Mouse (Mus musculus) kidney, postnatal 25 days (tissue): Measurements from ENCODE around the gene Rhbdl3.
"Not testable (repeated sequence)": the region's sequence is repeated elsewhere in the genome, so short reads cannot be mapped to it uniquely, and the experiment has no call there.

Experiments used
- DNase-seq, 2 experiments: peaks; one replicate each; pipeline ENCODE4 v3.0.0; 2021; ENCODE audit warnings: mixed read lengths in 2 of 2

Gene Rhbdl3

DNA sequence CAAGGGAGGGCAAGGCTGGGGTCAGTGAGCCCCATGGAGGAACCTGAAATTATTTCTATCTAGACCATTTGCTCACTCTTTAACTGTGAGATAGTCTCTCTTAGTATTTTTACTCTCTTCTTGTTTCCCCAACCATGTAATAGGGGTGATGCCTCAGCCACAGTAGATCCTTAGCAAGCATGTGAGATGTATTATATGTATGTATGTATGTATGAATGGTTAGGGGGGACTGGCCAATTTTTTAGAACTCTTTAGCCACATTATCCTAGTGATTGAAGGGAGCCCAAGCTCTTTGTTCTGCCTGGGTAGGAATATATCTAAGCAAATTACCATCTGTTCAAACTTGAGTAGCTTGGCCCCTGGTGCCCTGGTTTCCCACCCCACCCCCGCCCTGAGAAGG is 12.8 kb downstream of the Rhbdl3 start:
- DNase-seq = no peak

DNA sequence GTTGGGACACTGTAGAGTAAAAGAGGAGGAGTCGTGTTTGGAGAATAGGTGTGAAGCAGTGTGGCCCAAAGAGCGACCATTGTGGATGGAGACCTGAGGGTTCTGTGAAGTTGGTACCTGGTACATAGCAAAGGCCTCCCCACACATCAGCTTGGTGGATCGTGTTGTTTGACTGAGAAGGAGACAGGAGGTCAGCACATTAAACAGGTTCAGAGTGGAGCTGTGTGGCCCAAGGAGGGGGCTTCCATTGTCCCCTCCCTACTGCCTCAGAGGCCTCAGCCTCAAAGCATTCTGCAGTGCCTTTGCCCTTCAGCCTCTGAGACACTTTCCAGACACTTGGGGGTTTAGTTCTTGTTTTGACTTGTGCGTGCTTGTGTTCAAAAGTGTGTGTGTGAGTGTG is 13.2 kb downstream of the Rhbdl3 start:
- no peak for DNase-seq

DNA sequence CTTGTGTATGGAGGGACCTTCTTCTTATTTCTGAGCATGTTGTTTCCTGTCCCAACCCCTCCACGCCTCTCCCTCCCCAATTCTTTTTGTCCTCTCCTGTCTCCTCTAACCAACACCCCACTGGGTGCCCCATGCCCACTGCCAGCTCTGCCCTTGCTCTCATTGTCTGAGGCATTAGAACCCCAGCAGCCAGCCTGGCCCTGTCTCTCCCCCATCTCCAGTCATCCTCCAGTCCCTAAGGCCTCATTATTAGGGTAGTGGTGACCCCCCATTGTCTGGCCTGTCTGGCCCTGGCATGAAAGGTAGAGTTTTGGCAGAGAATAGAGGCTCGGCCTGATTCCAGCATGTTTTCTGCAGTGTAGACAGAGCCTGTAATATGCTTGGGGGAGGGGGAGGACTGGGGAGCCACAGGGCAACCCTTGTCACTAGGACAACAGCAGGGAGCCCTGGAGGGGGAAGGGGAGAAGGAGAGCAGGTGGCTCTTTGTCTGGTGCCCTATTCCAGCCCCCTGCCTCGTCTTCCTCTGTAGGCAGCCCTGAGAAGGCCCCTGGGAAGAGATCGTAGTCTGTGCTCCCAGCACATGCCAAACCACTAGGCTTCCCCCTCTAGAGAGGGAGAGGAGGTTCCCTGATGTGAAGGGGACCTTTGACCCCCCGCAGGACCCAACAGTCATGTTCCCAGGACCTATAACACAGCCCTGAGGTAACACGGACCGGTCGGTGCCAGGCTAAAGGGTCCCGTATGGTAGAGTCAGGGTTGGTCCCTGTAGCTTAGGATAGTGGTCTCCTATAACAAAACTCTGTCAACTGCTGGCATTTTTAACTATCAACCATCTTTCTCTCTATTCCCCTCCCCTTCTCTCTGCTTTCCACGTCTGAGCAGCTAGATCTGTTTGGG is 15.3 kb downstream of the Rhbdl3 start:
- no peak for DNase-seq

DNA sequence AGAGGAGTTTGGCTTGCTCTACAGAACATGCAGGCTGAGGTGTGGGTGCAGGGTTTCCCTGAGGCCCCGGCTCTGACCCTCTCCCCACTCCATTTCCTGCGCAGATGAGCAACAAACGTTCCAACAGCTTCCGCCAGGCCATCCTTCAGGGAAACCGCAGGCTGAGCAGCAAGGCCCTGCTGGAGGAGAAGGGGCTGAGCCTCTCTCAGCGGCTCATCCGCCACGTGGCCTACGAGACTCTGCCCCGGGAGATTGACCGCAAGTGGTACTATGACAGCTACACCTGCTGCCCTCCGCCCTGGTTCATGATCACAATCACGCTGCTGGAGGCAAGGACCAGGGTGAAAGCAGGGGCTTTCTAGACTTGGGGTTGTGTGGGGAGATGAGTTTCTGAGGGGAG is 22.5 kb downstream of the Rhbdl3 start:
- DNase-seq = no peak

DNA sequence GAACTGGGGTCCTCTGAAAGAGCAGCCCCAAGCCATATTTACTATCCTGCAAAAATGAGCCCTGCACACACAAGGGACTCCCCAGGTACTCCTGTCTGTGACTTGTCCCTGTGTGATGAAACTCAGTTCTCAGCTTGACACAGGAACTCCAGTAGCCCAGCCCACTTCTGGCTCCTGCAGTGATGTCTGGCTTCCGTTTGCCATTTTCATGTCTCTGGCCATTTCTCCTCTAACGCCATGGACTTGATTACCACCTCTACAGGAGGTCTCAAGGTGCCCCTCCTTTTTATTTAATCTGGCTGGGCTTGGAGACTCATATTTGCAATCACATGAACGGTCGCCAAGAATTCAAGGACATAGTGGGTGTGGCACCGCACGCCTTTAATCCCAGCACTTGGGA is 23.9 kb downstream of the Rhbdl3 start:
- DNase-seq = no peak

DNA sequence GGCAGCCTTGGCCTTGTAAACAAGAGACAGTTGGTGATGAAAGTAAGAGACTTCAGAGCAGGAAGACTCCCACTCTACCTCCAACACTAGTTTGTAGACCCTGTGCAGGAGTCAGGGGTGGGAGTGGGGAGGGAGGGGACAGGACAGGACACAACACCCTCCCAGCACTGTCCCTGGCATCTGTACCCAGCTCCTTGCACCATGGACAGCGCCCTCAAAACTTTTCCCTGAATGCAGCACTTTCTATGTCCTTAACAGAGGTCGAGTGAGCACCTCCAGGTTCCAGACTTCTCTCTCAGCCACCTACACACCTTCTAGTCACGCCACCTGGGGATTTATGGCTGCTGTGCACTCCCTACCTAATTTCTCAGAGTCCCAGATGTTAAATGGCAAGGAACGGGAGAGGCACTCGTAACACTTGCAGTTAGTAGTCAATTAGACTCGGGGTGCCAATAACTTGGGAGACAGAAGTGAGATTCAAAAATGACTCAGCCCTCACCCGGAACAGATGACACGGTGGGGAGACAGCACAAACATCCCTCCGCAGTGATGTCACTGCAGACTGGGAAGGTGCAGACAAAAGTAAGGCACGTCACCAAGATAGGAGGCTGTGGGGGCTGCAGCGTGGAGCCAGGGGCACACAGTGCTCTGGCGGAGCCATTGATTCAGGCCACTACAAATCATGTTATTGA is 32.1 kb downstream of the Rhbdl3 start:
- no peak for DNase-seq

DNA sequence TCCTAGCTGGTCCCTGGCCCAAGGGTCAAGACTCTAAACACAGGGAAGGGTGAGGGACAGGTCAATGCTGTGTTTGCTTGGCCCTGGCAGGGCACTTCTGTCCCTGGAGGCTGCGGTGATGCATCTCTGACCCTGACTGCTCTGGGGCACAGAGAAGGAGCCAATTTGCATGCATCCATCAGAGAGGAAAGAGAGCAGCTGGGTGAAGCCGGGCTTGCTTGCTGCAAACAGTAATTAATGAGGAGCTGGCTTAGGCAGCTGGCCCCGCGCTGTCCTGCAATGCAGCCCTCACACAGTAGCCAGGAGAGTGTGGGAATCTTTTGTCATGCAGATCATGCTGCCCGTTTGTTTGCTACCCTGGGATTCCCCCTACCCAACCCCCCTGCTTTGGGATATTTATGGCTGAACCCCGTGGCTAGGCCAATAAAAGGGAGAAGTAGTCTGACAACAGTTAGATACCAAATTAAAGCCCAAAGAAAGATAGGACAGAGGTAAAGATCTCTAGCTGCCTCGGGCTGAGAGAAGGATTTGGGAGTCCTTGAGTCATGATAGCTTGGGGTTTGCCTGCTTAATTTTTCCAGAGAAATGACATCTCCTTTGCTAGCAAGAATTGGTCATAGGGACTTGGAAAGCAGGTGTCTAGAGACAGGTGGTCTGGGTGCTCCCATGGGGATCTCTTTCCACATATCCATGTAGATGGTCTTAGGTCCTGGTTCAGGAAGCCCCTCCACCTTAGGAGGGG is 35.1 kb downstream of the Rhbdl3 start:
- DNase-seq = no peak

DNA sequence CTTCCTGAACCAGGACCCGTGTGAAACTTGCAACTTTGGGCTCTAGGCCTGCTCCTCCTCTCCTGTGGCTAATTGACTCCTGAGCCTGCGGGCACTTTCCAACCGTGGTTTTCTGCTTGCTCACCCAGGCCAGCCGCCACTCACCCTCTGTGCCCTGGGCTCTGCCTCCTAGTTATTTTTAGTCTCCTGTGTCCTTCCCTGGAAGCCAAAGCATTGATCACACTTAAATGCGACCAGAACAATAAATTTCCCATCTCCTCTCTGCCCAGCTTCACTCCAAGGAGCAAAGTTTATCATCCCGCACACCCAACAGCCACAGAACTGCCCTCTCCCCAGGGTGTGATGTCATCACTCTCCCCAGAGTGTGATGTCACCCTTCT is 35.6 kb downstream of the Rhbdl3 start:
- no peak for DNase-seq

DNA sequence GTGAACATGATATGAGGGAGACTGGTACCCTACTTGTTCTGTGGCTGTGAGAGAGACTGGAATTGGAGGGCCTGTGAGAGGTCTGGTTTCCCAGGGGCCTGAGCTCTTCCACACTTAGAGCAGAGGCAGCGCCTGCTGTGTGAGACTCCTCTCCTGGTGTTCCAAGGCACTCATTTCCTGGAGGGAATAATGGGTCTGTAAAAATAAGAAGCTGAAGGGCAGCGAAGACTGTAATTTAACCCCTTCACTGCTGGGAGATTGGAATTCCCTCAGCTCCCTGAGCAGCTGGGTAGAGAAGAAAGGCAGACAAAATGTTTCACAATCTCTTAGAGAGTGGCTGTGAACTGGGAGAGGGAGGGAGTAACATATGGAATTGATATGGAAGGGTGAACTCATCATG is 41.8 kb downstream of the Rhbdl3 start:
- DNase-seq = no peak

DNA sequence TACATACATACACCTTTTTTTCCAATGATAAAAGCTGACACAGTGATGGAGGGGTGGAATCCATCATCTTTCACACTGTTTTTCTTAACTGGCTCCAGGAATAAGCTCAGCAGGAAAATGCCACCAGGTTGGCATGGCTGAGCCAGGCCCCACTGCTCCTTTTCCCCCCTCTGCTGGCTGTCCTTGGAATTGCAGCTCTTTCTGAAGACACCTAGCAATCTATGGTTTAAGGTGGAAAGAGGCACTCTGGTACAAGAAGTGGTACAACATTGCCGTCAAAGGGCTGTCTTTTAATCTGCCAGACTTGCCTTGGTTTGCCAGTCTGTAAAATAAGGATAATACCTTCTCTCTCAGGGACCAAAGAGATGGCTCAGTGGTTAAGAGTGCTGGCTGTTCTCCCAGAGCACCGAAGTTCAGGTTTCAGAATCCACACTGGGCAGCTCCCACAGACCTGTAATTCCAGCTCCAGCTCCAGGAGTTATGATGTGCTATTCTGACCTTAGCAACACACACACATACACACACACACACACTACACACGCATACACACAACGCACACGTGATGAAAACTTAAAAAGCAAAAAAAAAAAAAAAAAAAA is 51.2 kb downstream of the Rhbdl3 start:
- DNase-seq = peak; percentile 81 to 93

DNA sequence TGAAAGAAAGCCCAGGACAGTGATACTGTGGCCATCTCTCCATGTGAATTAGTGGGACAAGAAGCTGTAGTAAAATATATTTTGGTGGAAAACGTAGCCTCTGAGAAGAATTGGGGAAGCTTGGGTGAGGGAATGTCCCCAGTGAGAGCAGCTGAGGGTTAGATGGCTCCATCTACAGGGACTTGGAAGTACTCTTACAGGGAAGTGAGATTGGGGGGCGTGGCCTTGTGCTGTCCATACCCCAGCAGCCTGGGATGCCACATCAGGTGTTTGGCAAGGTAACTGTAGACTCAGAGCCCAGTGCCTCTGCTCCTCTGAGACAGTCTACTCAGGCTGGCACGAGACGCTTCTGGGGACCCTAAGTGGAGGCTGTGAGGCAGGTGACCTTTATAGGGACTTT is 54.1 kb downstream of the Rhbdl3 start:
- DNase-seq = peak in 1 of 2 experiments; percentile 28

DNA sequence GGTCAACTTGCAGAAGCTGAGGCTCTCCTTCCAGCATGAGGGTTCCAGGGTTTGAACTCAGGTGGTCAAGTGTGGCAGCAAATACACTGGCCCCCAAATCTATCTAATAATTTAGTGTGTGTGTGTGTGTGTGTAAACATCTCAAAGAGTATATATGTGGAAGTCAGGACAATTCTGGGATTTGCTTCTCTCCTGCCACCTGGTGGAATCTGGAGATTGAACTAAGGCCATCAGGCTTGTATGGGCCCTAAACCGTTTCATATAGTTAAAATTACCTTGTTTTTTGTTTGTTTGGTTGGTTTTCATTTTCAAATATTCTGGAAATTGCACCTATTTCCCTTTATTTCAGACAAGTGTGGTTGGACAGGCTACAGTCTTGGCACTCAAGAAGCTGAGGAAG is 68.2 kb downstream of the Rhbdl3 start:
- DNase-seq = no peak

DNA sequence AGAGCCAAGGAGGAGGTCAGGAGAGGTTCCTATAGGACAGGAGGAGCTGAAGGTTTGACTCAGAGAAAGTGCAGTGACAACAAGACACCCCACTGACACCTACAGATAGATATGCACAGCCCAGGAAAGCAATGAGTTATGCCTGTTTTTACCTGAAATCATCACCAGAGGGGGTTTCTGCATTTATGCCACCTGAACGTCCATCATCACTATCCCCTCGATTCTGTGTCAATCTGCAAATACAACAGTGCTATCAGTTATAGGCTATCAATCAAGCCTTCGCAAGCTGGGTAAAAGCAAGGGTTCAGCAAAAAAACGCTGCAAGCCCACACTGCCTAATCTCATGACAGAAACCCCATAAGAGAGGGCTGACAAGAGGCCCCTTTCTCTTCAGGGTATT is 75.9 kb downstream of the Rhbdl3 start:
- DNase-seq = no peak

DNA sequence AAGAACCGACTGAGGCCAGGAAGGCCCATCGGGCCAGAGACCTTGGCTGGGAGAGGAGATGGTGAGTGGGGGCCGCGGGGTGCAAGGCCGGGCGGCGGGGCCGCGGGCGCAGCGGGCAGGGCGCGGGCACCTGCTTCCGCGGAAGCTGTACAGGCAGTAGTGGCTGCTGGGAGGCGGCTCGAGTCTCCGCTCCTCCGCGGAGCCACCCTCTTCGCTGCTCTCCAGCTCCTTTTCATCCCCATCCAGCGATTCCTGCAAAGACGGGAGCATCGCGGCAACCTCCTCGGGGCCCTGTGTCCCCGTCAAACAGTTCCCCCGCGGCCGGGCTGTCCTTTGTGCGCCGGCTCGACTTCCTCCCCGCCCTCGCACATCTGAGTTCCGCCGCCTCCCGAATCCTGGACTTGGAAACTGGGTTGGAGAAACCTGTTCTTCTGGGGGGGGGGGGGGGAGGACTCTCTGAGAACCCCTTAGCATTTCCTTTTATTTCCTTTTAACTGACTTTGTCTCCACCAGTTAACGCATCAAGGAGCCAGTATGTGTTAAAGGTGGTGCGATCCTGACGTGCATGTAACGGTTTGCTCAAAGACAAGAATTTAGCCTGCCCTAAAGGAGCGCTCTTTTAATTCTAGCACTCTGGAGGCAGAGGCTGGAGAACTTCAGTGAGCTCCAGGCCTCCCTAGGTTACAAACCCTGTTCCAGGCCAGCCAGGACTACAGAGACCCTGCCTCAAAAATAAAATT is 77.2 kb downstream of the Rhbdl3 start, which contains the start of gene 5730455P16Rik:
TSS of gene 5730455P16Rik (minus strand) at position 323 of the 740 bp plus-strand sequence.
- DNase-seq = peak; percentile 87 to 92

DNA sequence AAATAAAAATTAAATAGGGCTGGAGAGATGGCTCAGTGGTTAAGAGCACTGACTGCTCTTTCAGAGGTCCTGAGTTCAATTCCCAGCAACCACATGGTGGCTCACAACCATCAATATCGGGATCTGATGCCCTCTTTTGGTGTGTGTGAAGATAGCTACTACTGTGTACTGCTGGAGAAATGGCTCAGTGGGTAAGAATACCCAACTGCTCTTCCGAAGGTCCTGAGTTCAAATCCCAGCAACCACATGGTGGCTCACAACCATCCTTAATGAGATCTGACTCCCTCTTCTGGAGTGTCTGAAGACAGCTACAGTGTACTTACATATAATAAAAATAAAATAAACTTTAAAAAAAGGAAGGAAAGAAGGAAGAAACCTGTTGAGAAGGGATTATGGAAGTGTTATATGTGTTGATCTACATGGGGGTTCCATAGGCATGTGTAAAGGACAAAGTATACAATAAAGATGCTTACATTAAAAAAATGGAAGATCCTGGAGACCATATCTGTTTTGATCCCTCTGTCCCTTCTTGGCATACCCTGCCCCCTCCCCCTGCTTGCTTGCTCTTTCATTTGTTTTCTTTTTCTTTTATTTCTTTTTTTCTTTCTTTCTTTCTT is 77.8 kb downstream of the Rhbdl3 start:
- DNase-seq = not testable (repeated sequence)

DNA sequence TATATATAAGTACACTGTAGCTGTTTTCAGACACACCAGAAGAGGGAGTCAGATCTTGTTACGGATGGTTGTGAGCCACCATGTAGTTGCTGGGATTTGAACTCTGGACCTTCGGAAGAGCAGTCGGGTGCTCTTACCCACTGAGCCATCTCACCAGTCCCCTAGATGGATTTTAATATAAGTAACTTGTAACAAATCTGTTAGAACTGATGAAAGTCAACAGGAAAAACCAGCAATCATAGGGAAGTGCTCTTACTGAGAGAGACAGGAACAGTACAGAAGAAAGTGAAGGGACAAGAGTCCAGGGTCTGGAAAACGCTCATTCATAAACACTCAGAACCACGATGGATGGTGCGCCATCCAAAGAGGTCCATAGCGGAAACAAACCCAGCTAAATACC is 78.5 kb downstream of the Rhbdl3 start:
- not testable (repeated sequence) for DNase-seq

DNA sequence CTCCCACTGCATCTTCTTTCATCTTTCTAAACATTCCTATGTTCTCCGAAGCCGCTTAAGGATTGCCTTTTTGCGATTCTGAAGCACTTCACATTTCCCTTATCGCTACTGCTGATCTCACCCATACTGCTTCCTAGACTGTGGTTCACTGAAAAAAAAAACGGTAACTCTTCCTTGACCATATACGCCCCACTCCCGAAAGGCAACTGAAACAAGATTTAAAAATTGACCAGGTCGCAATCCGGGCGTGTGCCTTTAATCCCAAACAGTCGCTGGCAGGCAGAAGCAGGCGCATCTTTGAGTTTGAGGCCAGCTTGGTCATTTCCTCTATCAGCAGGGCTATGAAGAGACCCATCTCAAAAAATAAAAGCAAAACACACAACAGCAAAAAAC is 81.9 kb downstream of the Rhbdl3 start:
- DNase-seq = peak; percentile 23 to 47

DNA sequence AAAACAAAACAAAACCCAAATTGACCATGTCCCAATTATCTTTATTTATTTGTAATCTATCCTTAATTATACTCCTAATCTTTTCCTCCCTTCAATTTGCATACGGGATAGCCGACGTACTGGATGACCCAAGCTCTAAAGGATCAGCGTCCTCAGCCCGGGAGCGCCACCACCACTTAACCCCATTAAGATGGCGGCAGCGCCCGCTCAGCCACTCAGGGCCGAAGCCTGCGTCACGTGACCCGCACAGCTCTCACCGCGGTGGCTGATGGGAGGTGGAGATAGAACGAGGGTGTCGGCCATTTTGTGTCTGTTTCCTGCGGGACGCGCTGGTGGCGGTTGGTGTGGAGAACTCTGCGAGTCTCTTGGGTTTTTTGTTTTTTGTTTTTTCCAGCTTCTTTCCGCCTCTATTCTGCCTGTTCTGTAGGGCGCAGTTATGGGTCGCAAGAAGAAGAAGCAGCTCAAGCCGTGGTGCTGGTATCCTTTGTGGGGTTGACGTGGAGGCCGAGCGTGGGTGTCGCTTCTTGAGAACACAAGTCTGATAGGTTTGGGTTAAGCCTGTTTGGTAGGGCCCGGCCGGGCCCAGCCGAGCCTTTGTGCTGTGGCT is 82.4 kb downstream of the Rhbdl3 start, which contains the start of gene Zfp207:
TSS of gene Zfp207 (plus strand) at position 261 of the 607 bp plus-strand sequence.
- peak; percentile 99 to 100 for DNase-seq

DNA sequence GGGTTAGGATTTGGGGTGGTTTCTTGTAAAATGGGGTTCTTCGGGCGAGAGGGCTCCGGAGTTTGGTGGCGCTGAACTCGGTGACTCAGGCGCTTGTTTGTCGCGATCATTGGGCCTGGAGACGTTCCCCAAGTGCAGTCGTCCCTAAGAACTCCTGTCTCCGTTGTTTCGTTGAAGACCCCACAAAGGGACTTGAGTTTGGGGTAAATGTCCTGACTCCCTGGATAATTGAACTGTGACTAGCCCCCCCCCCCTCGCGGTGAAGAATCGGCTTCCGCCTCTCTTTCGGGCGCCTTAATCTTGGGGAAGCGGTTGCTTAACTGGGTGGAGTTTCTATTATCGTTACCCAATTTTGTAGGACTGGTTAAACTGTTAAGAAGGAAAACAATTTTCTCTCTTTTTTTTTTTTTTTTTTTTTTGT is 82.9 kb downstream of the Rhbdl3 start:
- peak; percentile 25 to 50 for DNase-seq

DNA sequence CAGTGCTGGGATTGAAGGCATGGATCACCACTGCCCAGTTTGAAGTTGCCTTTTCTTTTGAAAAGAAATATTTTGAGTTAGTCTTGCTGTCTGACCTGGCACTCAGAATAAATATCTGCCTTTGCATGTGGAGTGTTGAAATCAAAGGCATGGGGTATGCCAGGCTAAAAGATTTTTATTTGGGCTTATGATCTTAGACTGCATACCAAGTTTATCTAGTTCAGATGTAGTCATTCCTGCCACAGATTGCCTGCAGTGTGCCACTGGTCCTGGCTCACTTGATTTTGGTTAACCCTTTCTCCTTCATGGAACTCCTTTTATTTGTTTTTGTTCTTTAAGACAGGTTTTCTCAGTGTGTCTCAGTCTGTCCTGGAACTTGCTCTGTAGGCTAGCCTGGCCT is 83.7 kb downstream of the Rhbdl3 start:
- DNase-seq = no peak

DNA sequence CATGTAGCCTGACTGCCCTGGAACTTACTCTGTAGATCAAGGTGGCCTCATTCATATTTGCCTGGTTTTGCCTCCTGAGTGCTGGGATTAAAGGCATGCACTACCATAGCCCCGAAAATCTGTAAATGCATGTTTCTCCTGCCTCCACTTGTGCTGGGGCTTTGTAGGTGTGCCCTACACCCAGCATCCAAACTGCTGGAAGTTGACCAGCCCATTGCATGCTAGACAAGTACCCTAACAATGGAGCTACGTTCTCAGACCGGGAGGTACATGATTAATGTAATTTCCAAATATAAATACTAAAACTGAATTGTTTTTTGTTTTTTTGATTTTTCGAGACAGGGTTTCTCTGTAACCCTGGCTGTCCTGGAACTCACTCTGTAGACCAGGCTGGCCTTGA is 84.3 kb downstream of the Rhbdl3 start:
- no peak for DNase-seq
